Mouse (Mus musculus) cerebellum, adult 2 months (tissue): ENCODE measurements around the gene Pwwp2b. TPM values are rescaled to one million over a fixed set of nuclear protein-coding genes. Genes with fewer than 3 reads are reported as not detected.

Source experiments
- DNase-seq, 2 experiments: peaks; one replicate each; pipeline ENCODE4 v3.0.0; 2021
- H3K27ac ChIP-seq: fragments of 200-500 bp; 2 replicates; pipeline ENCODE4 v1.5.1; 2012; ENCODE audit warnings: low read length, control low read depth, inconsistent platforms; ENCODE audit not compliant: insufficient read depth
- H3K27me3 ChIP-seq: fragments of 200-500 bp; 2 replicates; pipeline ENCODE4 v1.6.1; 2012; ENCODE audit warnings: inconsistent platforms, mild to moderate bottlenecking, low read length, moderate library complexity; ENCODE audit not compliant: control insufficient read depth, insufficient read depth
- H3K4me1 ChIP-seq: fragments of 200-500 bp; 2 replicates; pipeline ENCODE4 v1.6.1; 2011; ENCODE audit warnings: low read length; ENCODE audit not compliant: control insufficient read depth, insufficient read depth
- H3K4me3 ChIP-seq: fragments of 200-500 bp; replicated peaks from 2 replicates; pipeline ENCODE3; 2011; ENCODE audit warnings: mild to moderate bottlenecking, low read depth, low read length, control low read depth; ENCODE audit not compliant: insufficient read depth
- CTCF ChIP-seq: fragments of 200-500 bp; IDR thresholded peaks from 2 replicates; pipeline ENCODE4 v1.5.1; 2011; ENCODE audit warnings: low read depth, mild to moderate bottlenecking, control low read depth, low read length, moderate library complexity, borderline replicate concordance; ENCODE audit not compliant: insufficient read depth
- POLR2A ChIP-seq: fragments of 200-500 bp; IDR thresholded peaks from 2 replicates; pipeline ENCODE4 v1.6.1; 2011; ENCODE audit warnings: low read length, control low read depth, borderline replicate concordance; ENCODE audit not compliant: insufficient read depth
- WGBS: fragments of 180-500 bp; shearing (Covaris S2); methylation state at CpG from one replicate; pipeline ENCODE4 v1.1.7; 2018; 5-methylcytosine and 5-hydroxymethylcytosine counted together
- polyA plus RNA-seq: library from polyadenylated mRNA; depleted of rRNA; stranded (reverse); fragments of >200 nt; gene quantifications from 2 replicates; pipeline ENCODE4 v1.2.3, GENCODE M21; 2012; rRNA removed

The Pwwp2b gene
- polyA plus RNA-seq, 1 experiment = 9.9 TPM

- 44% methylated on average over 8 of the region's 8 CpGs for WGBS
- no peaks in the 10 kb centered on the region for H3K27me3 ChIP-seq
- peaks cover 29% of the 10 kb centered on the region for H3K4me1 ChIP-seq
- DNase-seq = peak; percentile 69 to 77
- H3K4me3 ChIP-seq = no peak overlapping the region
- H3K27ac ChIP-seq = no peak overlapping the region
- peak; percentile 69; the same call in 1 of the 2 replicates for TF ChIP-seq CTCF
- no peak for TF ChIP-seq POLR2A
Measured at GRCm38 (mm10) chr7:139308140-139308895, 60.0 kb downstream of the Pwwp2b start.

- peak in 1 of 2 experiments; percentile 58 for DNase-seq
- Histone ChIP-seq H3K27me3 (no peaks in the 10 kb centered on the region), H3K27ac (no peak overlapping the region), H3K4me1 (peaks cover 27% of the 10 kb centered on the region), H3K4me3 (no peak overlapping the region)
- WGBS = 16% methylated on average over 2 of the region's 2 CpGs
- no peak for TF ChIP-seq CTCF
- no peak for TF ChIP-seq POLR2A
Measured at GRCm38 (mm10) chr7:139309106-139309505, 60.8 kb downstream of the Pwwp2b start.

- WGBS = 78% methylated on average over 6 of the region's 6 CpGs
- no peak overlapping the region for H3K4me3 ChIP-seq
- H3K27me3 ChIP-seq = no peaks in the 10 kb centered on the region
- peaks cover 27% of the 10 kb centered on the region for H3K4me1 ChIP-seq
- DNase-seq = peak in 1 of 2 experiments; percentile 13
- no peak overlapping the region for H3K27ac ChIP-seq
- no peak for TF ChIP-seq POLR2A
- no peak for TF ChIP-seq CTCF
Measured at GRCm38 (mm10) chr7:139310487-139310951, 62.2 kb downstream of the Pwwp2b start.

- TF ChIP-seq CTCF (no peak), POLR2A (no peak)
- Histone ChIP-seq H3K27ac (no peak overlapping the region), H3K27me3 (no peaks in the 10 kb centered on the region), H3K4me3 (no peak overlapping the region), H3K4me1 (peaks cover 27% of the 10 kb centered on the region)
- WGBS = 22% methylated on average over 5 of the region's 5 CpGs
- DNase-seq = peak; percentile 46 to 69
Measured at GRCm38 (mm10) chr7:139312686-139313085, 64.4 kb downstream of the Pwwp2b start.

DNA sequence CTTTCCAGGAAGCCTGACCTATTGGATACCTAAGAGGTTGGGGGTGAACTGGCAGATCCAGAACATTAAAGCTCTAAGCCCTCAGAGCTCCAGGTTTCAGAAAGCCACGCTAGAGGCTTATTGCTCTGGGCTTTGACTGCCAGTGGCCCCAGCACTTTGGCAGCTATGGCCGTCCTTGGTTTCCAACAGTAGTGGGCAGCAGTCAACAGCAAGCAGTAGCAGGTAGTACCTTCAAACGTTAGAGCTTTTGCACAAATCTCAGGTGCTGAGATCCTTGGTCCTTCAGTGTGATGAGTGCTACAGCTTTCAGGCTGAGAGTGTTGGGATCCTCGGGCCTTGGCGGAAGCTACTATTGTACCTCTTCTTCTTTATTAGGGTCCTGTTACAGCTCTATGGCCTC, 65.1 kb downstream of the Pwwp2b start:
- peaks cover 23% of the 10 kb centered on the region for H3K4me1 ChIP-seq
- WGBS = 75% methylated on average over 5 of the region's 5 CpGs
- no peak overlapping the region for H3K4me3 ChIP-seq
- TF ChIP-seq POLR2A (no peak), CTCF (0 out of 2 replicates have a peak, but pooled peaks have one; percentile 1)
- H3K27me3 ChIP-seq = no peaks in the 10 kb centered on the region
- H3K27ac ChIP-seq = no peak overlapping the region
- DNase-seq = no peak

GRCm38 (mm10) chr7:139314716-139315115, 66.4 kb downstream of the Pwwp2b start:
- H3K4me1 ChIP-seq = peaks cover 14% of the 10 kb centered on the region

DNA sequence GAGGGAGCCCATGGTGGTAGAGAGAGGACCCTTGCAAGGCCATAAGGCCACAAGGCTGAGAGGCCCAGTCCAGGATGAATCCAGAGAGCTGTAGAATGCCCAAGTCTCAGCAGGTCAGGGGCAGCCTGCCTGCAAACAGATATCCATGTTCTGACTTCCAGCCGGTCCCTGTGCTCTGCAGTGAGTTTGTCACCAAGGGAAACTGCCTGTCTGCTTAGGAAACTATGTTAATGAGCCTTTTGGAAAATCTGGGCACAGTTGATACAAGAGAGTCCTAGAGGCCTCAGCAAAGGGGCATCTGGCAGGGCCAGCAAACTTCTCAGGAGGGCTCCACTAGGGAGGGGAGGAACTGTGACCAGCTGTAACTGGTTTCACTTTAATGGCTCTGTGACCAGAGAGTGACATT, 70.7 kb downstream of the Pwwp2b start:
- no peak overlapping the region for H3K4me3 ChIP-seq
- TF ChIP-seq CTCF (no peak), POLR2A (no peak)
- WGBS = 57% methylated on average over 1 of the region's 1 CpGs
- H3K27me3 ChIP-seq = no peaks in the 10 kb centered on the region
- no peak overlapping the region for H3K27ac ChIP-seq
- no peaks in the 10 kb centered on the region for H3K4me1 ChIP-seq
- DNase-seq = peak in 1 of 2 experiments; percentile 45

More at GRCm38 (mm10) chr7:139314716-139315115, 66.4 kb downstream of the Pwwp2b start:
- no peak overlapping the region for H3K27ac ChIP-seq
- no peaks in the 10 kb centered on the region for H3K27me3 ChIP-seq
- H3K4me3 ChIP-seq = no peak overlapping the region
- no peak for TF ChIP-seq POLR2A
- no peak for TF ChIP-seq CTCF
- 97% methylated on average over 3 of the region's 3 CpGs for WGBS
- no peak for DNase-seq

Other genes starting within 250 kb of the Pwwp2b start
- gene Dpysl4, start 162.5 kb upstream of the Pwwp2b start, polyA plus RNA-seq = 127 and 156 TPM in 2 replicates
- gene Lrrc27, start 35.5 kb upstream of the Pwwp2b start, polyA plus RNA-seq = 12.2 and 14.3 TPM in 2 replicates
- 17.4 and 22.6 TPM in 2 replicates for gene Stk32c, start 35.2 kb upstream of the Pwwp2b start, polyA plus RNA-seq
- gene Inpp5a, start 140.6 kb downstream of the Pwwp2b start, polyA plus RNA-seq = 164 and 181 TPM in 2 replicates